Mouse (Mus musculus) cerebellum, postnatal 4 days (tissue): Measurements from ENCODE around the gene Padi2.

Source experiments
- DNase-seq, 2 experiments: peaks; one replicate each; pipeline ENCODE4 v3.0.0; 2022; ENCODE audit warnings: low spot score in 2 of 2, mixed read lengths in 1 of 2

Gene Padi2

DNA sequence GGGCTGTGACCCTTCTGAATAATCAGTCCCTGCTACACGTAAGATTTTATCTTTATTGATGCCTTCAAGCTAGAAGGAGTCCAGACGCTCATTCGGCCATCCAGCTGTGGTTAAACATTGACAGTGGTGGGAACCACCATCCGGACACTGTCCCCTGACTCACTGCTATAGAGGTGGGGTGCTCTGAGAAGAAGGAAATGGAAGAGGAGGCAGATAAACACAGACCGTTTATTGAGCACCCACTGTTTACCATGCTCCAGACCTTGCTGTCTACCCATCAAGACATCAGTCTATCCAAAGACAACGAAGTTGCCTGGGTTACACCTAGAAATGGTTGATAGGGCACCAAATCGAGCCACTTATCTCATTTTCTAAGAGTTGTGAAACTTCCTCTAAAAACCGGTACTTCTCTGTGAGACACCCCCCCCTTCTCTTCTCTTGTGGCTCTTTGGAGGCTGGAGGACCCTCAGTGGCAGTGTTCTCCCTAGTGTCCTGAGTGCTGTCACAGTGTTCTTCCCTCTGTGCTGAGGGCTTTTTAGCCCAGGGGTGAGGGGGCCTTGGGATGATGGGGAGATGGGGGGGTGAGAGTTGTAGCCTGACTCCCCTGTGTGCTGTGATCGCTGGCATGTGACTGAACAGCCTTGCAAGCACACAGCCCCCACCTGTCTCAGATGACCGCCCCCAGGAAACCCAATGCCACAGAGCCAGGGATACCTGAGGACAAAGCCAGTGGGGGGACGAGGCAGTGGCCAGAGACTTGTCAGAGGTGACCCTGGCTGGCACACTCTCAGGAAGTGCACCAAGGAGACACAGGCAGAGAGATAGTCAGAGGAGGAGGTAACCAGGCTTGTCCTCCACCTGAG is 14.1 kb downstream of the Padi2 start:
- no peak for DNase-seq

DNA sequence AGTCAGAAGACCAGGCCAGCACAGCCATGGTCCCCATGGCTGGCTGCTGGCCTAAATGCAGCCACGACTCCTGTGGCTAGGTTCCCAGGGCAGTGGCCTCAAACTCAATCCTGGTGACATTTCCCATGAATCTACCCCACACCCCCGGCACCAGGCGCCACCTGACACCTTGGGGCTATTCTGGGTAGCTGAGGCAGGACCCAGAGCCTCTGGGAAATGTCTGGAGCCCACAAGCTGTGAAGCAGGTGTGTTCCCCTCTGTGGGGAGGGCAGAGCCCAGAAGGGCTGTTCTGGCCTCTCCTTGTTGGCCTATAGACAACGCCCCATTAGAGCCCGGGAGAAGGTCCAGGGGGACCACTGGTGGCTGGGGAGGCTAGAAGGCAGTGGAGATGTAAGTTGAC is 16.4 kb downstream of the Padi2 start:
- DNase-seq = no peak

DNA sequence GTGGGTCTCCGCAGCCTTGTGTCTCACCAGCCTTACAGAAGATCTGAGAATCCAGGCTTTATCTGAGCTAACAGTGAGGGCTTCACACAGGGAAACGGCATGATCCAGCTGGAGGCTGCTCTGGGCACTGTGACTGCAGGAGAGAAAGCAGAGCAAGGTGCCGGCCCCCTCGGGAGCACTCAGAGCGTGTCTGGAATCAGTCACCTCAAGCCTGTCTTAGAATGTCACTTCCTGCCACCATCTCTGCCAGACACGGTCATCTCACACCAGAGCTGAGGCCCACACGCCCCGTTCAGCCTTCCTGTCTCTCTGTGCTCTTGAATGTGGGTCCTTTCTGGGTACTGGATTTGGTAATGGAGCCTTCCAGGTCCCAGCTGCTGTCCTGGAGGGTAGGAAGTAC is 19.5 kb downstream of the Padi2 start:
- no peak for DNase-seq

DNA sequence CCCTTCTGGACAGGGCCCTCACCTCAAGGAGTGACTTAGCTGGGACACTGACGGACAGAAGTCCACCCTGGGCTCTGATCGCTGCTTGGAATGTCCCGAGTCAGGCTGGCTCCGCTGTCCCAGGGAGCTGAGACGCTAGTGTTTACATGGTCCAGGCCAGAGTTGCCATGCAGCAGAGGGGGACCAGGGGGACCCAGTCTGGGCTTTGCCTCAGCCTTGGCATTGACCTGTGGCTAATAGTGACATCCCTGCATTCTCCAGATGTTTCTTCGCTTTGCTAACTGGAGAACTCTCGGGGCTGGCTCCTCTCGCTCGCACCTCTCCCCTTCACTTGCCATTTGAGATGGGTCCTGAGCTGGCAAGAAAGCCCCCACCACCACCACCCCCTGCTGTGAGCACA is 22.2 kb downstream of the Padi2 start:
- DNase-seq = no peak

DNA sequence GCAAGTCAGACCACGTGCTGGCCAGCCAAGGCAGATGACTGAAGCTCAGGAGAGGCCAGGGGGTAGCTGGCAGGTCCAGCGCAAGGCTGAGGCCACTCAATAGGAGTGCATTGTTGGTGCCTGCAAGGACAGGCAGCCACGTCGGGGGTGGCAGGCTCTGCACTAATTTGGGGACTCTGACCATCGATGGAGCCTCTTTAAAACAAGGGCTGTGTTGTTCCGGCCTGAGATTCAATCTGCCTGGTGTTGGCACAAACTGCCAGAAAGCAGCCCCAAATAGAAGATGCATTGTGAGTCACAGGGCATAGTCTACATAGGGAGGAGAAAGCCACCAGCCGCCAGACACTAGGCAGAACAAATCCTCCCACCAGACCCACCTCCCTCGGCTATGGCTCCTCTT is 23.6 kb downstream of the Padi2 start:
- DNase-seq = no peak

DNA sequence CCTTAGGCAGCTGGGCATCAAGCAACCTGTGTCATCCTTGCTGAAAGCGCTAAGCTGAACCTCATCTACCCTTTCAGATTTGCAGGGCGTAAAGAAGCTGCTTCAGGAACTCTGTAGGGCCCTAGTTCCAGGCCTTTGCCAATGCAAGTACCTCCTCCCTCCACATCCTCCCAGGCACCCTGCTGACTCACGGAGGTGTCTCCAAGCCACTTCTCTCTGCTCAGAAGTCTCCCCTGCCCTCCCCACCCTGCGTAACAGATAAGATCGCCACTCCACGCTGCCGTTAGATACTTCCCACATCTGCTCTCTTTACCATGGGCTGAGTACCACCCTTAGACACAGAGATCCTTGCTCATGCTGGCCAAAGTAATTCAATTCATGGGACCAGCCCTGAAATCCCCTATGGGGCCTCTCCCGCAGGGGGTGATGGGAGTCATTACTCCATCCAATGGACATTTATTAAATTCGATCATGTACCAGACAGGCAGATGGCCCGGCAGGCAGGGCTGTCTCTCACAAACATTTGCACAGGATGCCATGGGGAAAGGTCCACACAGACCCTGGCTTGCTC is 24.8 kb downstream of the Padi2 start:
- DNase-seq = no peak

DNA sequence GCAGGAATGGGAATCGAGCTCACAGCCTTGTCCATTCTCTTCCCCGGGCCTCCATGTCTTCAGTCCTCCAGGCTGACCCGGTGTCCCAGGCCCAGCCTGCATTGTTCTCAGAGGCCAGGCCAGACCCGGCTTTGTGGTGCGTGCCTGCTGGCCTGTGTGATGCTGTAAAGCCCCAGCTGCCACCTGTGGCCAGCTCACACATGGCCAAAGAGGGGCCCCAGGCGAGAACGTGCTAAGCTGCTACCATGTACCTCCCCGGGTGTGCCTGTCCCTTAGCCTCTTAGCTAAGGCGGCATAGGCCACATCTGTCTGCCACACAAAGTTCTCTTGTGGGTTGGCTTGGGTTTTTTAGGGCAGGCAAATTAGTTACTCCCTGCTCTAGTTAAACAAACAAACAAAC is 29.5 kb downstream of the Padi2 start:
- DNase-seq = no peak

DNA sequence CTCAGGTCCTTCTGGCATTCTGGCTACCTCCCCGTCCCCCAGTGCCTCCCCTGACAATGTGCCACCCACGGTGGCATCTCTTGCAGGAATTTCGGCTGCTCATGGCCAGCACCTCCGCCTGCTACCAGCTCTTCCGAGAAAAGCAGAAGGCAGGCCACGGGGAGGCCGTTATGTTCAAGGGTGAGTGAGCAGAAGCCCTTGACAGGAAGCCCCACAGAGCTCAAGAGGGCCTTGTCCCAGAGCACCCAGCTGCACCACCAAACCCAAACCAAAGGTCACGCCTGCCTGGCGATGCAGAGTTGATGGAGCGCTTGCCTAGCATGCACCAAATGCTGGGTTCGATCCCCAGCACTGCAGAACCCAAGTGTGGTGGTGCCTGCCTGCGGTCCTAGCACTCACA is 38.2 kb downstream of the Padi2 start:
- no peak for DNase-seq

DNA sequence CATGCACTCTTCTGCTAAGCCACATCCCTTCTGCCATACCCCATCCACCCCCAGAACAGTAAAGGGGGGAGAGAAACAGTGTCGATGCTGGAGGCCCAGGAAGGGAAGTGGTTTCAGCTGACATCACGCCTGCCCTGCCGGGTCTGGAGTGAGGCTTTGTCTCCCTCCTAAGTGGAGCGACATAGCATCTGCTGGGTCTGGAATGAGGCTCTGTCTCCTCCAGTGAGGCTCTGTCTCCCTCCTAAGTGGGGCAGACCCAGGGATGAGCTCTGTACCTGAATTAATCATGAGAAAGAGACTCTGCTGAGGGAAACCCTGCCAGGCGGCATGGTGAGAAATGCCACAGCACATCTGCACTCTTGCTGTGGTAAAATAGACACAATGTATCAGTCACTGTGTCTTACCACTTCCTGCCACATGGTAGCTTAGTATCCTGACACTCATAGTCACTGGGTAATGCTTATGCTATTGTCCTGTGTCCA is 38.9 kb downstream of the Padi2 start:
- DNase-seq = no peak

DNA sequence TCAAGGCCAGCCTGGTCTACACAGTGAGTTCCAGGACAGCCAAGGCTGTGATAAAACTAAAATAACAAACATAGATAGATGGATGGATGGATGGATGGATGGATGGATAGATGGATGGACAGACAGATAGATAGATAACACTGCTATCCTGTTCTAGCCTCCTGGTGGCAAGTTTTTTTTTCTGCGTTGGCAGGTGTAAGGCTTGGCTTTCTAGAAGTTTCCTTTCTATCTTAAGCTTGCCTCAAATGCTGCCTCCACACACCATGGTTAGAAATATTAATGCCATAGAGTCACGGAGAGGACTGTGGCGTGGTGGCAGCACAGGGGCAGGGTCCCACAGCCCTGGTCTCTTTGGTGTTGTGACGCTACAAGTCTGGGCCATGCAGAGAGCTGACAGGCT is 39.4 kb downstream of the Padi2 start:
- DNase-seq = no peak

DNA sequence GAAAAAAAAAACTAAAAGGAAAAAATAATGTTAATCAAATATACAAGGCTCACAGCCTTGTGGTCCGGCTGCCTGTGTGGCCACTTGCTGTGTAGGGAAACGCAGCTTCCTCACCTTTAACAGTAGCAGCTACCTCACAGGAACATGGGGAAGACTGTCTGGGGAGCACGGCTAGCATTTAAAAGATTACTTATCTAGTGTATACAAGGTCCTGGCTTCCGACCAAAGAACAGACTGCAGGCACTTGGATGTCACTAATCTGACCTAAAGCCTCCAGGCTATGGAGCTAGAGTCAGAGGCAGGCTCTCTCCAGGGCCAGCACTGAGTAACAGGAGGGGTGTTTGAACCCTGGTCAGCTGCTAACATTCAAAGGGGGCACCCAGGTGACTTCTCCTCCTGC is 39.9 kb downstream of the Padi2 start:
- DNase-seq = no peak

DNA sequence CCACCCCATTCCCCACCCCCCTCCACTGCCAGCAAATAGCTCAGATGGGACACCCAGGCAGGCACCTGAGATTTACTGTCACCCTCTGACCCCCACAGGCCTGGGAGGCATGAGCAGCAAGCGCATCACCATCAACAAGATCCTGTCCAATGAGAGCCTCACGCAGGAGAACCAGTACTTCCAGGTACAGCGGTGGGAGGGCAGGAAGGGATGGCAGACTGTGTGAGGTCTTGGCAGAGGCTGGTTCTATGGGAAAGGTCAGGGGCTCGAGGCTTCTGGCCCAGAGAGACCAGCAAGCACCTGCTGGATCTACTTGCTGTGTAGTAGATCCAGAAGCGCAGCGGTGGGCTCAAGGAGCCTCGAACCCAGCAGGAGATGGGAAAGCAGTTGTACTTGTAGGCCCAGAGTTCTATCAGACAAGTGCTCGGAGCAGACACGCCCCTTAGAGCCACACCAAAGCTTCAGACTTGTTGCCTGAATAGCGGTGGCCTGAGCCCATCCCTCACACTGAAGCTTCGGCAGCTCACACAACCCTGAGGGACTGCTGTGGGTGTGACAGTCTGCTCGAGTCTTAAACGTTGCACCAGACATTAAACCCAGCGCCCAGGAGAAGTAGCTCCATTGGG is 40.5 kb downstream of the Padi2 start:
- no peak for DNase-seq

DNA sequence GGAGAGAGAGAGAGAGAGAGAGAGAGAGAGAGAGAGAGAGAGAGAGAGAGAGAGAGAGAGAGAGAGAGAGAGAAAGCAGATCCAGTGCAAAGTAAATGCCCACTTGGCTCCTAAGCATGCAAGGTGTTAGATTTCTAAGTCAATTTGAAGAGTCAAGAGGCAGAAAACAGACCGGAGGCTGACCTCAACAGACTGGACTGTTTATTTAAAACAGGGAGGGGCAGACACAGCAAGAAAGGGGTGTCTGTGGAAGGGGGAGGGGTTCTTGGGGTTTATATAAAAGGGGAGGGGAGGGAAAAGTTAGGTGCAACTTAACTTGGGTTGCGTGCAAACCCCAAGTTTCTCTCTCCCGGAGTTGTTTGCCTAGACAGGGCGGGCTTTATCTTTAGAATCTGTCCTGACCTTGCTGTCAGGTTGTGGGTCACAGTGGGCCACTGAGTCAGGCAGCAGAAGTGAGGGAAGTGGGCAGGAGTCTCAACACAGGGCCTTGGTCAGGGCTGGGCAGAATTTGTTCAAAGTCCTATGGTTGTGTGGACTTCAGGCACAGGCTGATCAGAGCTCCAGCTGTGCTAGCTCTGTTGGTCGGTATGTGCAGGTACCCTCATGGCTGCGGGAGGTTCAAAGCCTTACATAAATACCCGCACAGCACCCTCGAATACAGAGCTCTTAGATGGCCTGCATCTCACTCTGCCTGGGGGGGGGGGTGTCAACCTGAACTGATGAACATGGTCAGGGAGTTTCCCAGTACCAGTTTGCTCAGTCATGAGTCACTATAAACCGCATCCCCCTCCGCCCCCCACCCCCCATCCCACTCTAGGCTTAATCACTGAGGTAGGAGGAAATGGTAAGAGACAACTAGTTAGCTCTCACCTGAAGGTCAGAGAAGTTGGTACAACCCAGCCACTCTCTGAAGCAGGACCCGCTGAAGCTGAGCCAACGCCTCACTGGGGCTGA is 41.6 kb downstream of the Padi2 start:
- no peak for DNase-seq

DNA sequence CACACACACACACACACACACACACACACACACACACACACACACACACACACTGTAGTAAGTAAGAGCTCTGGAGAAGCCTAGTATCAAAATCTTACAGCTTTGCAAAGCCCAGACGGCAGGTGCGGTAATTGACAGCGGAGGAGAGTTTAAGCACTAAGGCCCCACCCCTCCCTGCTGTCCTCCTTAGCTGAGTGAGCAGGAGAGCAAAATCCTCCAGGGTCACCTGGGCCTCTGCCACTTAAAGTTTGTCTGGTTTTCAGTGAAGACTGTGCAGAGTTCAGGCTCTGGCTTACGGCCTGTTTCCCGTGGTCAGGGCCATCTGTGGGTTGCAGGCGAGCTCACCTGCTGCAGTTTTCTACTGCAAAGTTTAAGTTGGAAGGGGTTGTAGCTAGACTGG is 42.3 kb downstream of the Padi2 start:
- no peak for DNase-seq

DNA sequence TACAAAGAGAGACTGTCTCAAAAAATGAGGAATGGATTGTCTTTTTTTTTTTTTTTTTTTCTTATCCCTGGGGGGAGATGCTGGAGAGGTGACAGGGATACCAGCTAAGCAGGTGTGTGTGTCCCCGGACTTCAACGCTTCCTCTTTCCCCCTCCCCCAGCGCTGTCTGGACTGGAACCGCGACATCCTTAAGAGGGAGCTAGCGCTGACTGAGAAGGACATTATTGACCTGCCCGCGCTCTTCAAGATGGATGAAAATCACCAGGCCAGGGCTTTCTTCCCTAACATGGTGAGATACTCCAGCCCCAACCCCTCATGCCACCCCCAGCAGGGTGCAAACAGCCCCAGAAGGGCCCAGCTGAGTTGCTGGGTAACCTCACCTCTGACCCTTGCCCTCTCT is 42.9 kb downstream of the Padi2 start:
- no peak for DNase-seq

DNA sequence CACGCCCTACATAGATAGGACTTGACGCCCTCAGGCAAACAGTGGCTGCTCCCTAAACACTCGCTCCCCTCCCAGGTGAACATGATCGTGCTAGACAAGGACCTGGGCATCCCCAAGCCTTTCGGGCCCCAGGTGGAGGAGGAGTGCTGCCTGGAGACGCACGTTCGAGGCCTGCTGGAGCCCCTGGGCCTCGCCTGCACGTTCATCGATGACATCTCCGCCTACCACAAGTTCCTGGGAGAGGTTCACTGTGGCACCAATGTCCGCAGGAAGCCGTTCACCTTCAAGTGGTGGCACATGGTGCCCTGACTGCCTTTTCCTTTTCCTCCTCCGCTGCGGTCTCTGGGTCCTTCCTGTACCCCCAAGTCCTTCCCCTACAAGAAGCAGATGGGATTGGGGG is 43.5 kb downstream of the Padi2 start:
- no peak for DNase-seq

DNA sequence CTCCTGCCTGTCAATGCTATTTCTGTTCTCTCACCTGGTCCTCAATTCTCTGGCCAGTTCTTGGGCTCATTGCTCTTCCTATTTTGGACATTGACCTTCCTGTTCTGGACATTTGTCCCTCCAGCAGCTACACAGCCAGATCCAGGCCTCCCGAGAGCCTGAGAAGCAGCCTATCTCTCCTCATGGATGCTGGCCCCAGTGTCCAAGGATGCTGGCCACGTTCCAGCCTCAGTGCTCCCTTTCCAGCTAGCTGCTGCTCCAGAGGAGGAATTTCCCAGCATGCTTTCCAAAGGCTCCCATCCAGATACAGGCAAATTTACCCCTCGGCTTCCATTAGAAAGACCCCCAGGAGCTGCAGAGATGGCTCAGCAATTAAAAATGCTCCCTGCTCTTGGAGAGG is 44.4 kb downstream of the Padi2 start:
- no peak for DNase-seq

DNA sequence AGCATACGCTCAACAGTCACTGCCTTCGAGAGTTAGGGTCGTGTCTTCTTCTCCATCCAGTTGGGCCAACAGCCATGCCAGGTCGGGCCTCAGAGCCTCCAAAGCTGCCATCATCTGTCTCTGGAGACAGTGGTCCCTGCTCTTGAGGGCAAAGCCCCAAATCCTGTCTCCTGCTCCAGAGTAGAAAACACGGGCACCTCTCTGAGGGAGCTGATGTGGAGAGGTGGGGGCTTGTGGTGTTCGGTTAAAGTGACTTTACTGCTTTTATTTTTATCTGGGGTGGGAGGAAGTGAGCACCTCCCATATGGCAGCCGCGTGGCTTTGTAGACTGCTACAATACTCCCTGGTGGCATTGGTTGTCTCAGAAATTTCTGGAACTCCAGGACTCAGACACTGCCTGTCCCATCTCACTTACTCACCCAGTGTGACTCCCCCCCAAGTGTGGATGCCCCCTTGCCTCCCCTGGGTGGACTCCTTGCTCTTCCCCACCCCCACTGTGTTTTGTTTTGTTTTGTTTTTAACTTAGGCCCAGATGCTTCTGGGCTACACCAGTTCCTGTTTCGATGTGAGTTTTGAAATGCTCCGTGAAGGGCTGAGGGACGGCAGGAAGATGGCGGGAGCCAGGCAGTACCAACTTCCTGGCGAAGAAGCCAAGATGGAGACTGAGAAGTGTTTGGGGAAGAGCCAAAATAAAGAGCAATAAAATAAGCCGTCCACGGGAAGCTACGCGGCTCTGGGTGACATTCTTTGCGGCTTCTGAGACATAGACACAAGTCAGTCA is 45.9 kb downstream of the Padi2 start:
- DNase-seq = no peak

DNA sequence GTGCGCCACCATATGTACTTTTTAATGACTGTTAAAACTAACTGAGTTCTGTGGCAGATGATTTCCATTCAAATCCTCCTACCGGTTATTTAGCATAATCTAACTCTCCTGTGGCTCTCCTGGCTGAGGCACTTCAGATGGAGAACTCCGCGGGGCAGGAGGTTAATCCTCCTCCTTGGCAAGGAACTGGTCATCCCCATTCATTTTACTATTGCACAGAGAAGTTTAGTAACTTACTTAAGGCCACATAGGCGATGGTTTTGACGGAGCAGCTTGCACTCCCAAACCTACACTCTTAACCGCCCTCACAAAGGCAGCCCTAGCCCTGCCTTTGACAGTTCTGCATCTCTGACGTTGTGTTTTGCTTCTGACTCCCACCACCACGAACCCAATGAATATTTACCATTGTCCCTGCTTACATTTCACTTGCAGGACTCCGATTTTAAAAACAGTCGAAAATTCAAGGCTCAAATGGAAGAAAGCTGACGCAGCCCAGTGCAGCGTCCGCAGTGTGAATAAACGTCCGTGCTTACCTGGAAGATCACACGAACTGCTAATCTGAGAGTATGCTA is 51.1 kb downstream of the Padi2 start:
- DNase-seq = no peak

DNA sequence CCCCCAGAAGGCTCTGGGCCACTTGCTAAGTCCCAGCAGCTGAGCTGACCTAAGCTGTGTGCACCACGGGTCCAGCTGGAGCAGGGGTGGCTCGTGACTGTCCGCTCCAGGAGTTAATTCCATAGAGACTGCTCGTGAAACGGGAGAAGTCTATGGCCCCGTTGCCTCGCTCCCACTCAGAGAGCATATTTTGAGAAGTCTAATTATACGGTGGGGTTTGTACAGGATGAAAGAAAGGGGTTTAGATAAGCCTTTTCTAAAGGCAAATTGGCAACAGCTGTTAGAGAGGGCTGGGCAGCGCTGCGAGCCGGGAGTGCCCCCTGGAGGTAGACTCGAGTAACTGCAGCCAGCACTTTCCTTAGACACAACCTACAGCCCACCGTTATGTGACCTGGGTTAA is 51.6 kb downstream of the Padi2 start:
- peak; percentile 67 to 81 for DNase-seq

DNA sequence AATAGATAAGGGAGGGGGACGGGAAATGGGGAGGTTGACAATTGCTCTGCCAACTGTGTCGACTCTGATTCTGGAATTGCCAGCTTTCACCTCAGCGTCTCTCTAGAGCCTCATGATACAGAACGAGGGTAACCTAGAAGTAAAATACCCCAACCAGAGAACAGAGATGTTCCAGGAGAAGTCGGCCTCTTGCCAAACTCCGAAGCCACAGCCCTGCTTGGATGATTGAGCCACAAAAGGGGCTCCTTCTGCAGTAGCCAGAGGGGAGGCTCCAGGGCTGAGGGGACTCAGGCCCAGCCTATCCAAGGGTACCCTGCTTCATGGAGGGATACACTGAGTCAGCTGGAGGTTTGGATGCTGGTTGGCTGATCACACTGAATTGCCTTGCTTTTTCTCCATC is 52.2 kb downstream of the Padi2 start:
- DNase-seq = no peak
